Mouse (Mus musculus): ENCODE results near the gene Phactr2.

GRCm38 (mm10) chr10:13427599-13427998, 46.6 kb downstream of the Phactr2 start:
- TF ChIP-seq POLR2A (IDR thresholded peaks at IDR 0.05; ENCODE audit: low read depth, low read length) (no peak), CTCF (conservative IDR thresholded peaks at IDR 0.05; ENCODE audit: insufficient read depth, insufficient read length, low read depth, low read length) (no peak)

Data from kidney, adult 2 months (tissue).